Mouse (Mus musculus) liver, postnatal 0 days (tissue): ENCODE results near the gene Duox1.

Source experiments
- CTCF ChIP-seq: sonication (generic); IDR thresholded peaks from 2 replicates; pipeline ENCODE4 v1.5.1; 2016; ENCODE audit warnings: antibody characterized with exemption, low read depth
- EP300 ChIP-seq: IDR thresholded peaks from 2 replicates; pipeline ENCODE4 v1.6.1; 2016; ENCODE audit warnings: antibody characterized with exemption, low read depth, mild to moderate bottlenecking

DNA sequence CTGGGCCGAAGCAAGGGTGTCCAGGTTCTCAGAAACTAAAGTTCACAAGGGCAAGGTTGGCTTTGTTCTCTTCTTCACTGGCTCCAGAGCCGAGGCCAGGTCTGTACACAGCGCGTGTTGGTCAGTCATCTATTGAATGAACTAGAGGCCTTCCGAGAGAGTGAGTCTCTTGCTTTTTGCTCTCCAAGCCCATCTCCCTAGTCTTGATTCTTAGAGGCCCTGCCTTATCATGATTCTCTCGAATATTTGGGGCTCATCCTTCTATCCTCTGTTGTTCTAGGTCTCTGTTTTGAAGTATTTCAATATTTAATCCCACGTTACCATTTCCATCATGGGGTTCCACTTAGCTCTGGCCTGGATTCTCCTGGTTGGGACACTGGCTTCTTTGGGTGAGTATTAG is at the start of gene Duox1:
- TF ChIP-seq EP300 = no peak
- TF ChIP-seq CTCF = no peak
